Mouse (Mus musculus): ENCODE measurements around the gene Zranb1. TPM values are rescaled to one million over a fixed set of nuclear protein-coding genes. Genes with fewer than 3 reads are reported as not detected.

The Zranb1 gene
- total and polyA plus RNA-seq, 3 experiments = 11.3 to 17.6 (median 11.6) TPM

GRCm38 (mm10) chr7:132949968-132950367 is 19.0 kb downstream of the Zranb1 start:
- no peak overlapping the region for H3K4me3 ChIP-seq (replicated peaks in 1 of 3; ENCODE audit: low read depth in 2 of 3, low read length in 2 of 3, poor library complexity in 1 of 3)
- TF ChIP-seq ZKSCAN1 (IDR thresholded peaks at IDR 0.05; ENCODE audit: borderline replicate concordance, low read depth, low read length) = no peak
- no peak for TF ChIP-seq CHD1 (IDR thresholded peaks at IDR 0.05; ENCODE audit: low read depth, low read length)
- TF ChIP-seq USF1 (IDR thresholded peaks at IDR 0.05; ENCODE audit: low read depth, low read length) = no peak
- TF ChIP-seq ZMIZ1 (IDR thresholded peaks at IDR 0.05; ENCODE audit: low read depth, low read length) = no peak
- TF ChIP-seq USF2 (conservative IDR thresholded peaks at IDR 0.05; ENCODE audit: low read depth, low read length) = no peak
- no peak for TF ChIP-seq MAZ (IDR thresholded peaks at IDR 0.05; ENCODE audit: low read depth, low read length)
- TF ChIP-seq UBTF (IDR thresholded peaks at IDR 0.05; ENCODE audit: low read depth, low read length) = no peak
- no peak for TF ChIP-seq JUND (conservative IDR thresholded peaks at IDR 0.05; ENCODE audit: low read depth, low read length)
- TF ChIP-seq SIN3A (IDR thresholded peaks at IDR 0.05; ENCODE audit: low read length) = no peak
- TF ChIP-seq TCF12 (IDR thresholded peaks at IDR 0.05; ENCODE audit: low read depth, low read length) = no peak
- no peak for TF ChIP-seq ZC3H11A (IDR thresholded peaks at IDR 0.05; ENCODE audit: low read depth, low read length)
- no peak for TF ChIP-seq PAX5 (IDR thresholded peaks at IDR 0.05; ENCODE audit: low read length)
- TF ChIP-seq RAD21 (IDR thresholded peaks at IDR 0.05; ENCODE audit: low read depth, low read length) = no peak
- TF ChIP-seq E2F4 (IDR thresholded peaks at IDR 0.05; ENCODE audit: insufficient replicate concordance, low read depth, low read length) = no peak
- TF ChIP-seq ZNF384 (IDR thresholded peaks at IDR 0.05; ENCODE audit: low read depth, low read length) = no peak
- no peak for TF ChIP-seq JUN (IDR thresholded peaks at IDR 0.05; ENCODE audit: insufficient read depth, low read depth, low read length)
- no peak overlapping the region for H3K27ac ChIP-seq (ENCODE audit: insufficient read depth, low read depth)
- no peak for DNase-seq (ENCODE audit: extremely low read depth)
- no peak overlapping the region for H3K9ac ChIP-seq (ENCODE audit: insufficient read depth, low read depth)
- dilution Hi-C loops (cut with MboI; ENCODE audit: extremely low pct_ligation_motif_present, extremely low pct_unique_long_range_greater_than_20kb, low sequenced_read_pairs) (no loop called here), in situ Hi-C loops (cut with MboI; ENCODE audit: low pct_ligation_motif_present, low pct_unique_long_range_greater_than_20kb, low sequenced_read_pairs) (no loop called here)
- peaks cover 0 to 9% of the 10 kb centered on the region in 2 experiments; a peak in 2 of 4 replicates for H3K4me1 ChIP-seq (ENCODE audit: control insufficient read depth in 1 of 2, insufficient read depth in 2 of 2)
- H3K36me3 ChIP-seq (replicated peaks in 1 of 2; ENCODE audit: control insufficient read depth in 1 of 2, insufficient read depth in 1 of 2, low read length in 1 of 2) = peaks cover 0 to 8% of the 10 kb centered on the region in 2 experiments
- peaks cover 13% of the 10 kb centered on the region for H3K79me2 ChIP-seq (replicated peaks; ENCODE audit: control insufficient read depth, extremely low read depth, insufficient read depth, poor library complexity, severe bottlenecking)
- no peaks in the 10 kb centered on the region for H3K27me3 ChIP-seq (replicated peaks)
- no peak overlapping the region for H3K4me2 ChIP-seq (ENCODE audit: insufficient read depth, low read depth, poor library complexity, severe bottlenecking)
- no peaks in the 10 kb centered on the region for H3K9me3 ChIP-seq (replicated peaks; ENCODE audit: low read length)

- H3K79me2 ChIP-seq (replicated peaks; ENCODE audit: control insufficient read depth, extremely low read depth, insufficient read depth, poor library complexity, severe bottlenecking) = peaks cover 15% of the 10 kb centered on the region
- TF ChIP-seq MAX (IDR thresholded peaks at IDR 0.05; ENCODE audit: low read length) (no peak), ZMIZ1 (IDR thresholded peaks at IDR 0.05; ENCODE audit: low read depth, low read length) (no peak), NELFE (IDR thresholded peaks at IDR 0.05; ENCODE audit: low read depth, low read length) (no peak)
- peaks cover 0 to 13% of the 10 kb centered on the region in 2 experiments; a peak in 2 of 4 replicates for H3K4me1 ChIP-seq (ENCODE audit: control insufficient read depth in 1 of 2, insufficient read depth in 2 of 2)
- no peaks in the 10 kb centered on the region for H3K9me3 ChIP-seq (replicated peaks; ENCODE audit: low read length)
- H3K4me3 ChIP-seq (replicated peaks in 1 of 3; ENCODE audit: low read depth in 2 of 3, low read length in 2 of 3, poor library complexity in 1 of 3) = no peak overlapping the region
- DNase-seq (ENCODE audit: extremely low read depth) = no peak
- H3K9ac ChIP-seq (ENCODE audit: insufficient read depth, low read depth) = no peak overlapping the region
- H3K27ac ChIP-seq (ENCODE audit: insufficient read depth, low read depth) = no peak overlapping the region
- peaks cover 0 to 8% of the 10 kb centered on the region in 2 experiments for H3K36me3 ChIP-seq (replicated peaks in 1 of 2; ENCODE audit: control insufficient read depth in 1 of 2, insufficient read depth in 1 of 2, low read length in 1 of 2)
- H3K4me2 ChIP-seq (ENCODE audit: insufficient read depth, low read depth, poor library complexity, severe bottlenecking) = no peak overlapping the region
- in situ Hi-C loops (cut with MboI; ENCODE audit: low pct_ligation_motif_present, low pct_unique_long_range_greater_than_20kb, low sequenced_read_pairs) = no loop called here
- H3K27me3 ChIP-seq (replicated peaks) = no peaks in the 10 kb centered on the region
- dilution Hi-C loops (cut with MboI; ENCODE audit: extremely low pct_ligation_motif_present, extremely low pct_unique_long_range_greater_than_20kb, low sequenced_read_pairs) = no loop called here
Measured at GRCm38 (mm10) chr7:132950613-132951012, 19.7 kb downstream of the Zranb1 start.
